Mouse (Mus musculus): ENCODE results near the gene Fbxw27. TPM values are rescaled to one million over a fixed set of nuclear protein-coding genes. Genes with fewer than 3 reads are reported as not detected.
A peak's percentile ranks its signal among the peaks of the same experiment; 100 is the strongest.
"Not testable (repeated sequence)": the region's sequence is repeated elsewhere in the genome, so short reads cannot be mapped to it uniquely, and the experiment has no call there.

Fbxw27 gene
- polyA plus RNA-seq (2016; fragmentation: Nextera tagmentation; extraction: Ambion mirVana): not detected in 2 replicates

DNA sequence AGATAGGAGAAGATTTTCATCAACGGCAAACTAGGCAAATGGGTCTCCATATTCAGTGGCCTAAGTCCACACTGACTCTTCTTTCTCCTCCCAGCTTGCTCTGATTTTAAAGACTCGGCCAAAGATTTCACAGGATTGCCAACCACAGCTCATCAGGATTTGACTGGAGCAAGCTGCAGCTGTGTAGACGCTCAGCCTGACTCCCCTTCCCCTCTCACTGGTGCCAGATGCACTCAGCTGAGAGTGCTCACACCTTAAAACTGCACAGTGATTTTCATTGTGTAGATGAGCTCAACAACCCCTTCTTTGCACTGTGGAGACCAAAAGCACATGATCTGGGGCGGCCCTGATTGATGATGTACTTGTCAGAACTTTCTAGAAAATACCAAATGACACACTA, at the start of gene Fbxw27:
TSS of gene Fbxw27 (minus strand) at position 101 of the 400 bp plus-strand sequence.
- not testable (repeated sequence) for H3K4me3 ChIP-seq; H3K27ac ChIP-seq; DNase-seq (ENCODE audit: low spot score); H3K36me3 ChIP-seq; H3K9me3 ChIP-seq; H3K4me1 ChIP-seq; H3K27me3 ChIP-seq (ENCODE audit: insufficient read depth, poor library complexity, severe bottlenecking)
- 76% methylated on average over 4 of the region's 4 CpGs for WGBS

DNA sequence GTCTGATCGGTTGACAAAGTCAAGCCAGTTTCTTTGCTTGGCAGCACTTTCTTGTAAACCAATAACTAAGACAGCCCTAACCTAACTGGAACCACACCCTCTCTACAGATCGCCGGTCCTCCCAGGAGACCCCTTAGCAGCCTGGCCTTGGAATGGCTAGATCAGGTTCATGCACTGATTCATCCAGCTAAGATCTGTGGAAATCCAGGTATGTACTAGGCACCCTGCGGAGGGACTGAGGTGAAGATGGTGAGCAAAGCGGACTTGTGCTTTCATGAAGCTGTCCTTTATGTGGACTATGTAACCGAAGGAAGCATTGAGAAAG, 42.6 kb upstream of the Fbxw27 start:
- peak overlapping the region; percentile 93 for H3K27ac ChIP-seq
- H3K4me1 ChIP-seq: peaks cover 6% of the 10 kb centered on the region
- H3K27me3 ChIP-seq (ENCODE audit: insufficient read depth, poor library complexity, severe bottlenecking): no peaks in the 10 kb centered on the region
- no peaks in the 10 kb centered on the region for H3K9me3 ChIP-seq
- H3K4me3 ChIP-seq: peak overlapping the region; percentile 76
- WGBS: 8% methylated on average over 6 of the region's 6 CpGs
- H3K36me3 ChIP-seq: peaks cover 37% of the 10 kb centered on the region
- no peak for DNase-seq (ENCODE audit: low spot score)

DNA sequence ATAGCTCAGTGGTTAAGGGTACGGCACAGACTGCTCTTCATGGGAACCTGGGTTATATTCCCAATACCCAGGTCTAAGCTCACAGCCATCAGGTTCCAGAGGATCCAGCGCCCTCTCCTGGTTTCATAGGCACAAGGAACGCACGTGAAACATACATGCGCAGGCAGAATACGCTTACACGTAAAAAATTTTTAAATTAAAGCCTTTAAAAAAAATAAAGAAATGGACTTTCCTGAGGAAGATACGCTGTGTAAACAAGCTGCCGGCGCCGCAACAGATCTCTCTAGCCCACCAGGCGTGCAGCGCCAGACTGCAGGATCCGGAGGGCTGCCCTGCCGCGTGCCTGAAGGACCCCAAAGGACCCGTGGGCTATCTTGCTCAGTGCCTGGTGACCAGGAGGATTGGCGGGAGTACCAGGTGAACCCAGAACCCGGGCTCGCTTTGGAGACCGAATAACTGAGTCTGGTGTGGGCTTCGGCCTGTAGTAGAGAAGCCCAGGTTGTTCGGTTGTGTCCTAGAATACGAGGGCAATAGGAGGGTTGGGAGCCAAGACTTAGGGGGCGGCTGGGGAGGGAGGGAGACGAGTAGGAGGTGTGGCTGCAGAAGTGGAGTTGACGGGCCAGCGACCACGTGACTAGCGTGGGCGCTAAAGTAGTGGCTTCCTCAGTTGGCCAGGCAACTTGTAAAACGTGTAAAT, 42.1 kb upstream of the Fbxw27 start, which contains the start of gene Nme6:
TSS of gene Nme6 (plus strand) at position 359 of the 697 bp plus-strand sequence.
- peaks cover 6% of the 10 kb centered on the region for H3K4me1 ChIP-seq
- WGBS: under 1% methylated on average over 32 of the region's 32 CpGs

DNA sequence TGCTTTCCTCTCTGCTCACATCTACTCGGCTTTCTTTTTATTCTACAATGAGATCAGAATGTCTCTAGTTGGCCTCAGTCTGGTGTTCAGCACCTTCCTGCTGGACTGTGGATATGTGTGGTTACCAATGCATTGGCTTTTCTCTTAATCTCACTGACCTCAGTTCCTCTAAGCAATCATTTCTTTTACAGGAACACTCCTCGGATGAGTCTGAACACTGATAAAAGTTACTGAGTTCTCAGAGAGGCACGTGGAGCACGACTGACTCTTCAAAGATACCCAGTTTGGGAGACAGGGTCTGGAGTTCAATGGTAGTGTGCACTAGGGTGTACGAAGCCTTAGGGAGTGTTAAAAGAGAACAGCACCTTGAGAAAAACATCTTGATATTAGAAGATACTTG, 35.7 kb upstream of the Fbxw27 start:
- H3K27me3 ChIP-seq (ENCODE audit: insufficient read depth, poor library complexity, severe bottlenecking): no peaks in the 10 kb centered on the region
- WGBS: 51% methylated on average over 5 of the region's 5 CpGs
- no peaks in the 10 kb centered on the region for H3K4me1 ChIP-seq

More for the DNA sequence above, 42.1 kb upstream of the Fbxw27 start, which contains the start of gene Nme6:
- peak within 1 kb of the TSS; percentile 93 for H3K27ac ChIP-seq
- DNase-seq (ENCODE audit: low spot score): peak; percentile 96
- H3K9me3 ChIP-seq: no peaks in the 10 kb centered on the region
- H3K27me3 ChIP-seq (ENCODE audit: insufficient read depth, poor library complexity, severe bottlenecking): no peaks in the 10 kb centered on the region
- peaks cover 32% of the 10 kb centered on the region for H3K36me3 ChIP-seq
- H3K4me3 ChIP-seq: peak within 1 kb of the TSS; percentile 76

GRCm38 (mm10) chr9:109825739-109826138, 35.3 kb upstream of the Fbxw27 start:
- no peaks in the 10 kb centered on the region for H3K4me1 ChIP-seq
- H3K36me3 ChIP-seq: peaks cover 11% of the 10 kb centered on the region
- H3K27me3 ChIP-seq (ENCODE audit: insufficient read depth, poor library complexity, severe bottlenecking): no peaks in the 10 kb centered on the region
- no peaks in the 10 kb centered on the region for H3K9me3 ChIP-seq
- no peak overlapping the region for H3K27ac ChIP-seq
- DNase-seq (ENCODE audit: low spot score): no peak
- WGBS: 41% methylated on average over 4 of the region's 4 CpGs
- H3K4me3 ChIP-seq: no peak overlapping the region

More for the DNA sequence above, 35.7 kb upstream of the Fbxw27 start:
- no peak for DNase-seq (ENCODE audit: low spot score)
- no peak overlapping the region for H3K4me3 ChIP-seq
- H3K27ac ChIP-seq: no peak overlapping the region
- H3K9me3 ChIP-seq: no peaks in the 10 kb centered on the region
- H3K36me3 ChIP-seq: peaks cover 15% of the 10 kb centered on the region

- H3K27ac ChIP-seq: no peak overlapping the region
- no peaks in the 10 kb centered on the region for H3K36me3 ChIP-seq
- no peak for DNase-seq (ENCODE audit: low spot score)
- no peaks in the 10 kb centered on the region for H3K9me3 ChIP-seq
- peaks cover 5% of the 10 kb centered on the region; the same call in 1 of the 2 replicates for H3K4me1 ChIP-seq
- WGBS: 34% methylated on average over 6 of the region's 6 CpGs
- H3K27me3 ChIP-seq (ENCODE audit: insufficient read depth, poor library complexity, severe bottlenecking): no peaks in the 10 kb centered on the region
- no peak overlapping the region for H3K4me3 ChIP-seq
Observed at GRCm38 (mm10) chr9:109816341-109816740, 25.9 kb upstream of the Fbxw27 start.

DNA sequence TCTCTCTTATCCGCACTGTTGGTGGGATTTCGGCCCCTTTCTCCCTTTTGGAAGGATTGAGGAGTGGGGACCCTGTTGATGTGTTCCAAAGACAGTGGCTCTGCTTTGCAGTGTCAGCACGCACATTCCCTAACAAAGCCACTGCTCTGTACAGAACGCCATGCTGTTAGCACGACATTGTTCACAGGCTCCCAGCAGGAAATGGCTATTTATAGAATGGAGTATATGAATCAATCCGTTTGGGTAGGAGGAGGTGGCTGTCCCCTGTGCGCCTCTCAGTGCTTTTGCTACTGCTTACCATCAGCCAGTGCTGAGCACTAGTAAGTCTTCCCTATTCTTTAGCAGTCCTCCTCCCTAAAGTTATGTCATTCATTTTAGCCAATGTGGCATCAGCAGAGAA, 23.0 kb upstream of the Fbxw27 start:
- DNase-seq (ENCODE audit: low spot score): no peak
- Histone ChIP-seq H3K4me3 (no peak overlapping the region), H3K9me3 (no peaks in the 10 kb centered on the region), H3K4me1 (peaks cover 5% of the 10 kb centered on the region; the same call in 1 of the 2 replicates), H3K27me3 (ENCODE audit: insufficient read depth, poor library complexity, severe bottlenecking) (no peaks in the 10 kb centered on the region), H3K27ac (peak overlapping the region; percentile 30; the same call in 1 of the 2 replicates), H3K36me3 (no peaks in the 10 kb centered on the region)
- whole genome bisulfite sequencing: 42% methylated on average over 7 of the region's 7 CpGs

DNA sequence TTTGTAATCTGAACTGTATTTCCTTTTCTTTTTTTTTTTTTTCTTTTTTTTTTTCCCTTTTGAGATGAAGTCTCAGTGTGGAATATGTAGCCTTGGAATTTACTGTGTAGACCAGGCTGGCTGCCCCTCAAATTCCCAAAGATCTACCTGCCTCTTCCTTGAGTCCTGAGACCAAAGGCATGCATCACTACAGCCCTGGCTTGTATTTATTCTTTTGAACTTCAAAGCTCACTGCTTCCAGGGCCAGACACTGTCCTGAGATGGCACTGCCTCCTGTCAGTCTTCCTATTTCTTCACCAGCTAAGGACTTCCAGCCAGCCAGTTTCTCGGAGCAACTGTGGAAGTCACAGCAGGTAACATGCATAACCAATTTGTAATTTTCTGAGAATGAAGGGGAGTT, 21.5 kb upstream of the Fbxw27 start, which contains the start of gene Spink8:
TSS of gene Spink8 (plus strand) at position 301 of the 400 bp plus-strand sequence.
- H3K4me3 ChIP-seq: no peak within 1 kb of the TSS
- peaks cover 5% of the 10 kb centered on the region; the same call in 1 of the 2 replicates for H3K4me1 ChIP-seq
- no peak within 1 kb of the TSS; the same call in 1 of the 2 replicates for H3K27ac ChIP-seq
- H3K9me3 ChIP-seq: no peaks in the 10 kb centered on the region
- WGBS: 56% methylated on average over 1 of the region's 1 CpGs
- no peaks in the 10 kb centered on the region for H3K27me3 ChIP-seq (ENCODE audit: insufficient read depth, poor library complexity, severe bottlenecking)
- H3K36me3 ChIP-seq: no peaks in the 10 kb centered on the region
- no peak for DNase-seq (ENCODE audit: low spot score)

DNA sequence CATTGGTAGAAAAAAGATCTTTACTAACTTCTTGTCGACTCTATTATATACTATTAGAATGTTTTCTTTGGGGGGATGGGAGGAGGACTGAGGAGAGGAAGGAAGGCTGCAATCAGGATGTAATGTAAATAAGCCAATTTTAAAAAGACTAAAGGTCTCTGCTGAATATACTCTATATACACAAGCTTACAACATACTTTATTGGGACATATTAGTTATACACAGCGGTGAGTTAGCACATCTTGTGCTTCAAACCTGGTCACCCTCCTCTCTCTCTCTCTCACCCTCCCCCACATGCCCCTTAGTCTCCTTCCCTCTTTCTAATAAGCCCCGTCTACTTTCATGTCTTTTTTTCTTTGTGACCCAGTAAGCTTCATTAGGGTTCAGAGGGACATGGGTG, 17.4 kb upstream of the Fbxw27 start:
- WGBS: 48% methylated on average over 3 of the region's 3 CpGs
- no peak for DNase-seq (ENCODE audit: low spot score)

DNA sequence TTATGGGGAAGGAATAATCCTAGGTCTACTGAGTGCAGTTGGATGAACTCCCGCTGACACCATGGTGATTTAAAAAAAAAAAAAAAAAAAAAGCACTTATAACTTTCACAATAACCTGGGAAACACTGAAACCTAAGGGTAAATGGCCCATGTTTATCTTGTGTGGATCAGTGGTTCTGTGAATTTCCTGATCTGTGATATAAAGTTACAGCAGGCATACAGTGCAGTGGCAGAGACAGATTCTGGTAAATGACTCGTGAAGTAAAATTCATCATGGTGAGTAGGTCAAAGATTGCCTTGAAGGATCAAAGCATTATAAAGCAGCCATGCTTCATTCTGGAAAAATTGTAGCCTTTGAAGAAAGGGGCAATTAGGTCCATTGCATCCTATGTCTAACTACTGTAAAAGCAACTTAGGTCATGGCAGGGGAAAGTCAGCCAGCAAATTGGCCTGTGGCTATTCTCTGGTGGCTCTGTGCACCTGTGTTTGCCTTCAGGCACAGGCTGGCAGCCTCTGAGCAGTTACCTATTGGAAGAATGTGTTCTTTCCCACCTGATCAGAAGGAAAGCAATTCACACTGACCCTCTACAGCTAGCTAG, 16.3 kb upstream of the Fbxw27 start:
- no peak overlapping the region for H3K4me3 ChIP-seq
- WGBS: 73% methylated on average over 2 of the region's 2 CpGs
- no peak for DNase-seq (ENCODE audit: low spot score)
- H3K9me3 ChIP-seq: no peaks in the 10 kb centered on the region
- no peaks in the 10 kb centered on the region for H3K27me3 ChIP-seq (ENCODE audit: insufficient read depth, poor library complexity, severe bottlenecking)
- no peaks in the 10 kb centered on the region for H3K4me1 ChIP-seq
- H3K36me3 ChIP-seq: no peaks in the 10 kb centered on the region
- no peak overlapping the region for H3K27ac ChIP-seq

More for the DNA sequence above, 17.4 kb upstream of the Fbxw27 start:
- Histone ChIP-seq H3K27me3 (ENCODE audit: insufficient read depth, poor library complexity, severe bottlenecking) (no peaks in the 10 kb centered on the region), H3K36me3 (no peaks in the 10 kb centered on the region), H3K27ac (no peak overlapping the region), H3K4me1 (no peaks in the 10 kb centered on the region), H3K4me3 (no peak overlapping the region), H3K9me3 (no peaks in the 10 kb centered on the region)

GRCm38 (mm10) chr9:109806260-109806659, 15.8 kb upstream of the Fbxw27 start:
- no peaks in the 10 kb centered on the region for H3K27me3 ChIP-seq (ENCODE audit: insufficient read depth, poor library complexity, severe bottlenecking)
- H3K4me1 ChIP-seq: no peaks in the 10 kb centered on the region
- WGBS: 39% methylated on average over 1 of the region's 1 CpGs
- H3K27ac ChIP-seq: no peak overlapping the region
- H3K4me3 ChIP-seq: no peak overlapping the region
- no peaks in the 10 kb centered on the region for H3K9me3 ChIP-seq
- no peak for DNase-seq (ENCODE audit: low spot score)
- no peaks in the 10 kb centered on the region for H3K36me3 ChIP-seq

GRCm38 (mm10) chr9:109805596-109805995, 15.1 kb upstream of the Fbxw27 start:
- WGBS: 76% methylated on average over 2 of the region's 2 CpGs

DNA sequence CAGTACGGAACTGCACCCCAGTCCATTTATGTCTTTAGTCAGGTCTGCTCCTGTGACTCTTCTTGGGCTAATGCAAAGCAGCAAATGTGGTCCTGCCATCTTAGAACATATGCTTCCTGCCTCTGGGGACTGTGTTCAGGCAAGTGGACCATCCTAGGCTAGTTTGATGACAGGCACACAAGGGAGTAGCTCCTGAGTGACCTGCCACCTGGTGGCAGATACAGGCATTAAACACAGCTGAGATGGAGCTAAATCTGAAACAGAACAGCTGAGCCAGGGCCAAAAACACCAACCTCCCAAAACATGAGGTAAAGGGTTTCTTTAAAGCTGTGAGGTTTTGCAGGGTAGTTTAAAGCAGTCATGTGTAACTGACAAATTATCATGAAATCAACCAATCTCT, 7.6 kb upstream of the Fbxw27 start:
- no peak overlapping the region for H3K4me3 ChIP-seq
- no peaks in the 10 kb centered on the region for H3K9me3 ChIP-seq
- DNase-seq (ENCODE audit: low spot score): no peak
- no peaks in the 10 kb centered on the region for H3K4me1 ChIP-seq
- WGBS: 81% methylated on average over 1 of the region's 1 CpGs
- H3K27ac ChIP-seq: no peak overlapping the region
- no peaks in the 10 kb centered on the region for H3K36me3 ChIP-seq
- no peaks in the 10 kb centered on the region for H3K27me3 ChIP-seq (ENCODE audit: insufficient read depth, poor library complexity, severe bottlenecking)

More at GRCm38 (mm10) chr9:109805596-109805995, 15.1 kb upstream of the Fbxw27 start:
- H3K27me3 ChIP-seq (ENCODE audit: insufficient read depth, poor library complexity, severe bottlenecking); H3K4me1 ChIP-seq; DNase-seq (ENCODE audit: low spot score); H3K4me3 ChIP-seq; H3K9me3 ChIP-seq; H3K27ac ChIP-seq; H3K36me3 ChIP-seq: not testable (repeated sequence)

Measured in heart, embryonic 10.5 days (tissue).